Mouse (Mus musculus) heart, postnatal 10 days (tissue): ENCODE measurements around the gene Fah. TPM values are rescaled to one million over a fixed set of nuclear protein-coding genes. Genes with fewer than 3 reads are reported as not detected.

Source experiments
- total RNA-seq, 2 experiments: library from RNA; stranded (reverse); gene quantifications; 2 replicates each; pipeline ENCODE4 v1.2.3; 2021

The Fah gene
- total RNA-seq, 2 experiments from 2014 or later = 6.0 to 7.3 TPM

Other genes starting within 250 kb of the Fah start
- gene Arnt2, start 196.5 kb downstream of the Fah start, total RNA-seq = 1 to 10 TPM; 1.5 to 1.7 TPM
- under 1 TPM; 0.12 to 0.24 TPM for gene Gm2115, start 77.8 kb downstream of the Fah start, total RNA-seq
- 100 to 1,000 TPM in 1 of 2 experiments, 10 to 100 TPM in 1; 97.7 to 103 TPM for gene Zfand6, start 83.2 kb upstream of the Fah start, total RNA-seq
- not detected for gene Olfr291, start 246.8 kb upstream of the Fah start, total RNA-seq